11 mouse cellular contexts compared by ENCODE assay signal in genomic region chr2:73053791-73054490, GRCm38 (mm10).
A peak's percentile ranks its signal among the peaks of the same experiment; 100 is the strongest.
DNase-seq lines count a peak whose midpoint lies in the region; TF ChIP-seq lines count a peak whose summit lies in the region.
"Had no signal": no experiment of that assay in that cellular context is flagged by ENCODE, and none has a peak within 500 bp of the region (broad histone marks: within the 10 kb centered on the region; RNA-seq: fewer than 3 reads in every experiment).

No protein-coding gene starts in this region.

- no peak for TF ChIP-seq CTCF in thymus, adult 2 months (IDR thresholded peaks at IDR 0.05; ENCODE audit: borderline replicate concordance, control insufficient read depth, extremely low read depth, insufficient read depth, low read length, poor library complexity)
- TF ChIP-seq CTCF in bone marrow, adult 2 months (IDR thresholded peaks at IDR 0.05; ENCODE audit: control insufficient read depth, insufficient read depth, low read length), result no peak
- TF ChIP-seq CTCF in gastrocnemius, adult 2 months (IDR thresholded peaks at IDR 0.05), result no peak

- 30% methylated on average over 9 of the region's 9 CpGs for WGBS in thymus, adult 2 months
- 18% methylated on average over 9 of the region's 9 CpGs for WGBS in bone marrow, adult 2 months
- WGBS in macrophage (ENCODE audit: missing documents), result 3% methylated on average over 7 of the region's 9 CpGs

- H3K27ac ChIP-seq in thymus, adult 2 months (ENCODE audit: control insufficient read depth, insufficient read depth, low read length), result no peak overlapping the region
- peak overlapping the region; percentile 80 for H3K27ac ChIP-seq in bone marrow, adult 2 months (ENCODE audit: control insufficient read depth, insufficient read depth, low read depth, low read length, poor library complexity)
- H3K27ac ChIP-seq in macrophage, result peak overlapping the region; percentile 92
- H3K27ac ChIP-seq in gastrocnemius, adult 2 months, result no peak overlapping the region
- H3K27ac ChIP-seq: hindbrain, embryonic 12.5 days; left cerebral cortex, adult 2 months had no signal

- H3K79me2 ChIP-seq in macrophage (ENCODE audit: inconsistent target), result no peaks in the 10 kb centered on the region

- intact Hi-C loops in gastrocnemius, adult 2 months (cut with DNase I), result no loop called here

- no peak overlapping the region for H3K4me3 ChIP-seq in thymus, adult 2 months (ENCODE audit: control insufficient read depth, insufficient read depth, low read length)
- no peak overlapping the region for H3K4me3 ChIP-seq in bone marrow, adult 2 months (replicated peaks; ENCODE audit: control insufficient read depth, low read depth, low read length)
- H3K4me3 ChIP-seq in macrophage (ENCODE audit: inconsistent target), result no peak overlapping the region
- no peak overlapping the region for H3K4me3 ChIP-seq in gastrocnemius, adult 2 months
- H3K4me3 ChIP-seq: hindbrain, embryonic 12.5 days; left cerebral cortex, adult 2 months; myocyte had no signal

- H3K4me1 ChIP-seq in thymus, adult 2 months (replicated peaks; ENCODE audit: control insufficient read depth, insufficient read depth, low read length), result peaks cover 13% of the 10 kb centered on the region
- peaks cover 10% of the 10 kb centered on the region for H3K4me1 ChIP-seq in bone marrow, adult 2 months (ENCODE audit: control insufficient read depth, insufficient read depth, low read length)
- H3K4me1 ChIP-seq: hindbrain, embryonic 12.5 days had no signal

- H3K36me3 ChIP-seq in thymus, adult 2 months (ENCODE audit: control insufficient read depth, insufficient read depth, low read length), result no peaks in the 10 kb centered on the region
- H3K36me3 ChIP-seq in macrophage (ENCODE audit: inconsistent target), result no peaks in the 10 kb centered on the region
- H3K36me3 ChIP-seq: hindbrain, embryonic 12.5 days had no signal

- no peak for TF ChIP-seq POLR2A in thymus, adult 2 months (IDR thresholded peaks at IDR 0.05; ENCODE audit: control insufficient read depth, extremely low read depth, insufficient read depth, low read length, poor library complexity)
- TF ChIP-seq POLR2A in bone marrow, adult 2 months (IDR thresholded peaks at IDR 0.05; ENCODE audit: borderline replicate concordance, control insufficient read depth, low read depth, low read length), result no peak

- no peaks in the 10 kb centered on the region for H3K27me3 ChIP-seq in thymus, adult 2 months (ENCODE audit: control insufficient read depth, insufficient read depth, low read length)

- DNase-seq in thymus, adult 2 months, result peak; percentile 26
- DNase-seq in thymus, postnatal 10 days (ENCODE audit: low spot score in 2 of 2), result no peak
- DNase-seq in thymus, postnatal 25 days, result peak; percentile 33
- DNase-seq in layer of hippocampus, postnatal 25 days (ENCODE audit: extremely low spot score in 1 of 2, low spot score in 1 of 2), result no peak
- no peak for DNase-seq in gastrocnemius, adult 2 months
- no peak for DNase-seq in cerebellum, postnatal 14 days

Comparison
In these comparisons a context has a peak if more than half of its experiments do, and no peak if none do; other contexts are left out.
1. DNase-seq: peak in thymus, adult 2 months (single experiment) and thymus, postnatal 25 days (single experiment); none in thymus, postnatal 10 days (0 of 2), layer of hippocampus, postnatal 25 days (0 of 2), gastrocnemius, adult 2 months (single experiment) and cerebellum, postnatal 14 days (0 of 2).
2. H3K27ac ChIP-seq: peak in bone marrow, adult 2 months (single experiment) and macrophage (single experiment); none in thymus, adult 2 months (single experiment) and gastrocnemius, adult 2 months (single experiment).